Mouse (Mus musculus): ENCODE measurements around the gene Lmna.

The Lmna gene

GRCm38 (mm10) chr3:88501366-88502030 lies 8.3 kb downstream of the Lmna start:
- DNase-seq (ENCODE audit: low read depth in 1 of 2, low spot score in 2 of 2): no peak

GRCm38 (mm10) chr3:88500655-88501365 lies 8.9 kb downstream of the Lmna start:
- DNase-seq (ENCODE audit: low read depth in 1 of 2, low spot score in 2 of 2): no peak

- DNase-seq (ENCODE audit: low read depth in 1 of 2, low spot score in 2 of 2): no peak
Measured at GRCm38 (mm10) chr3:88500087-88500486, 9.7 kb downstream of the Lmna start.

DNA sequence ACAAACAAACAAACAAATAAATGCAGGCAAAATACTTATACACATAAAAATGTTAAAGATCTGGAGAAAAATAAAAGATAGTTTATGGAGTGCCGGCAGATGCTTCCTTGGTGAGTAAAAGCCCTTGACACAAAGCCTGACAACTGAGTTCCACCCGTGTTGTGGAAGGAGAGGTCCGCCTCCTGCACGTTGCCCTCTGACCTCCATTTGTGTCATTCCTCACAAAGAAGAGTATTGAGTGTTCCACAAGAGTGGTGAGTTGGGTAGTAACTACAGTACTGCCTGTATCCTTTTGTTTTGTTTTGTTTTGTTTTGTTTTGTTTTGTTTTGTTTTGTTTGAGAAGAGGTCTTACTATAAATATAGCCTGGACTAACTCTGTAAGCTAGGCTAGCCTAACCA lies 10.2 kb downstream of the Lmna start:
- DNase-seq (ENCODE audit: low read depth in 1 of 2, low spot score in 2 of 2): no peak

DNA sequence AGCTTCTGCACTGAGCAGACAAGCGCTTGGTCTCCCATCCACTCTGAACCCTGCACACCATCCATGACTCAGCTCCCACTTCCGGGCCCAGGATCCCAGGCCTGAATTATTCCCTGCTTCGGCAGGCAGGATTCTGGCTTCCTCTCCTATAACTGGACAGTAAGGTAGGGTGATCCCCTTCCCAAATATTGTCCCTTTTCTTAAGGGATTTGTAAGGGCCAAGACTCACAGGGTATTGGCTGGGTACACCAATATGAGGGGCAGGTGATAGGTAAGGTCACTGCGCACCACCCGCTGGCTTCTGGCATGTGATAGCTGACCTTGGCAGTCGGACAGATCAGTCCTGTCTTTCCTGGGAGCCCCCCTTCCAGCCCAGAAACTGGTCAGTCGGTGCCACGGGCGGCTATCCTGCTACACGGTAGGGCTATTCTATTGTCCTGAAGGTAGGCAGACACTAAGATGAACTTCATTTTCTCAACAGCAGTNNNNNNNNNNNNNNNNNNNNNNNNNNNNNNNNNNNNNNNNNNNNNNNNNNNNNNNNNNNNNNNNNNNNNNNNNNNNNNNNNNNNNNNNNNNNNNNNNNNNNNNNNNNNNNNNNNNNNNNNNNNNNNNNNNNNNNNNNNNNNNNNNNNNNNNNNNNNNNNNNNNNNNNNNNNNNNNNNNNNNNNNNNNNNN lies 13.9 kb downstream of the Lmna start:
- DNase-seq (ENCODE audit: low read depth in 1 of 2, low spot score in 2 of 2): no peak

- no peak for DNase-seq (ENCODE audit: low read depth in 1 of 2, low spot score in 2 of 2)
Measured at GRCm38 (mm10) chr3:88494836-88495628, 14.7 kb downstream of the Lmna start.

GRCm38 (mm10) chr3:88493706-88494582 lies 15.8 kb downstream of the Lmna start:
- no peak for DNase-seq (ENCODE audit: low read depth in 1 of 2, low spot score in 2 of 2)

DNA sequence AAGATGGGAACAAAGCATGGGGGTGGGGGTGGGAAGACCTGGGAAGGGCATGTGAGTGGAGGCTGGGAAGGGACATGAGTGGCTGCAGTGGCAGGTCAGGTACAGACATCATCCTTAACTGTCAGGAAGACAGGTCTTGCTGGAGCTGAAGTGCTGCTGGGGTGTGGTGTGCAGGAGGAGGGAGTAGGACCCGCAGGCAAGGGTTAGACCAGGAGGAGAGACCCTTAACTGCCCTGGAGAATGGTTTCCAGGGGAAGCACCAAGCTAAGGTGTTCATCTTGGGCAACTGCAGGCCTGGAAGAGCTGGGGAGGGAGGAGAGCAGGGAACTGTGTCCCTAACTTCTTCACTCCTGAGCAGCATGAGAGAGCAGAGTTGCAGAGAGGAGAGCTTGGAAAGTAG lies 22.4 kb downstream of the Lmna start:
- no peak for DNase-seq (ENCODE audit: low read depth in 1 of 2, low spot score in 2 of 2)

GRCm38 (mm10) chr3:88486887-88487286 lies 22.9 kb downstream of the Lmna start:
- no peak for DNase-seq (ENCODE audit: low read depth in 1 of 2, low spot score in 2 of 2)

- DNase-seq (ENCODE audit: low read depth in 1 of 2, low spot score in 2 of 2): no peak
Measured at GRCm38 (mm10) chr3:88486043-88486442, 23.7 kb downstream of the Lmna start.

DNA sequence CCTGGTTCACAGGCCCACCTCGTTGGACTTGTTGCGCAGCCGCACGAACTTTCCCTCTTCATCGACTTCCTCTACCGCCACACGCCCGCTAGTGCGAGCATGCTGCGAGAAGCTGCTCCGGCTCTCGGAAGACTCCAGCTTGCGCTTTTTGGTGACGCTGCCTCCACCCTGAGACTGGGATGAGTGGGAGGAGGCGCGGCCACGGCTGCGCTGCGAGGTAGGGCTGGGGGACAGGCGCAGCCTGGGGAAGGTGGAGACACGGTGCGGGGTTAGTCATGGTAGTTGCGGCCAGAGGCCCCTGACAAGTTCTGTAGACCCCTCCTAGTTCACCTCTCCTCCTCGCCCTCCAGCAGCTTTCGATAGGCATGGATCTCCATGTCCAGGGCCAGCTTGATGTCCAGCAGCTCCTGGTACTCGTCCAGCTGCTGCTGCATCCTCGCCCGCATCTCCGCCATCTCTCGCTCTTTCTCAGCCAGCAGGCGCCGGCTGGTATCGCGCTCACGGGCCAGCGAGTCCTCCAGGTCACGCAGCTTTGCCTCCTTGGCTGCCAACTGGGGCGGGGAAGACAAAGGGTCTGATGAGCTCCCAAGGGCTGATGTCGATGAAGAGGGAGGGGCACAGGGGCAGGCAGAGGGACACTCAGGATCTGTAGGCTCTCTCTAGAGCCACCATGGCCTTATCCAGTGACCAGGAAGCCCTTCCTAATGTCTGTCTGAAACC lies 25.0 kb downstream of the Lmna start:
- no peak for DNase-seq (ENCODE audit: low read depth in 1 of 2, low spot score in 2 of 2)

- DNase-seq (ENCODE audit: low read depth in 1 of 2, low spot score in 2 of 2): peak in 1 of 2 experiments; percentile 67
Measured at GRCm38 (mm10) chr3:88483621-88484020, 26.1 kb downstream of the Lmna start.

DNA sequence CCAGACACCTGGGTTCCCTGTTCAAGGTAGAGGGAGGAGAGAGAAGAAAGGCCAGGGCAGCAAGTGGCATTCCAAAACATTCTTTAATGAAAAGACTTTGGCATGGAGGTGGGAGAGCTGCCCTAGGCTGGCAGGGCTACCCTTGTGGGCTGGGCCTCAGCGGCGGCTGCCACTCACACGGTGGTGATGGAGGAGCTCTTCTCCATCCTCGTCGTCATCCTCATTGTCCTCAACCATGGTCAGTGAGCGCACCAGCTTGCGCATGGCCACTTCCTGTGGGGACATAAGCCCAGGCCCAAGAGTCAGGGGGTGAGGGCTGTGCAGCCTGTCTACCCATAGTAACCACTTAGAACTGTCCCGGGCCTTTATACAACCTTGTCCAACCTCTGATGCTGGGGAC lies 26.6 kb downstream of the Lmna start:
- no peak for DNase-seq (ENCODE audit: low read depth in 1 of 2, low spot score in 2 of 2)

DNA sequence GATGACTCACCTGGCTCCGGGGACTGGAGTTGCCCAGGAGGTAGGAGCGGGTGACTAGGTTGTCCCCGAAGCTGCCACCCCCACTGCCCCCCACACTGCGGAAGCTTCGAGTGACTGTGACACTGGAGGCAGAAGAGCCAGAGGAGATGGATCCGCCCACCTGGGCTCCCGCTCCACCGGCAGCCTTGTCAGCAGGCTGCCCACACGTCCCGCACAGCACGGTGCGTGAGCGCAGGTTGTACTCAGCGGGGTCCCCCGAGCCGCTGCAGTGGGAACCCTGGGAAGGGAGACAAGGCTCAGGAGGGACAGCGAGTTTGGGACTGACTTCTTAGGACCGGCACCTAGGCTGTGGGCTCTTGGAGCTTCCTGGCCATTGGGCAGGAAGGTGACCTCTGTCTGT lies 27.4 kb downstream of the Lmna start:
- no peak for DNase-seq (ENCODE audit: low read depth in 1 of 2, low spot score in 2 of 2)

DNA sequence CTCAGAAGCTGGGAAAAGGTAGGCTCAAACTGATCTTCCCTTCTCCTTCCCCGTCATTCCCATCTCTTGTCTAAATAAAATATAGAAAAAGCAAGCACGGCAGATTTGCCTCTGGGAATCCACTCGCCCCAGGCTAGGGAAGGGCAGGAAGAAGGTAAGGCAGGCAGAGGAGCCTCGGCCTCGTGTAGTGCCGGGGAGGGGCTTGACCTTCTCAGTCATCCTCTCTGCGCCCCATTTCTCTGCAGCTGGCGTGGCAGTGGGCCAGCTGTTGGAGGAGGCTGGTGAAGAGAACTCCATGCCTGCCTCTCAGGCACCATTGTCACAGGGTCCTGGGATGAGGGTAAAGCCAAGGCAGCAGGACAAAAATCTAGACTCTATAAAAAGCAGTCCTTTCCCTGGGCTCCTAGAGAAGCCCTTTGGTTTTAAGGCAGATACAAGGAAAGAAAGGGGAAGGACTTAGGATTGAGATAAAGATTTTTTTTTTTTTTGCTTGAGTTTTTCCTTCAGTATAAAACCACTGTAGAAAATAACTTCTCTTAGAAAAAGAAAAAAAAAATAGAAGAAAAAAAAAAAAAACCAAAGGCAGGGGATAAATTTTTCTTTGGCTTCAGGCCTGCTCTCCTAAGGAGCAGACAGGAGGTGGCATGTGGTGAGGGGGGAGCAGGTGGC lies 28.2 kb downstream of the Lmna start:
- no peak for DNase-seq (ENCODE audit: low read depth in 1 of 2, low spot score in 2 of 2)

DNA sequence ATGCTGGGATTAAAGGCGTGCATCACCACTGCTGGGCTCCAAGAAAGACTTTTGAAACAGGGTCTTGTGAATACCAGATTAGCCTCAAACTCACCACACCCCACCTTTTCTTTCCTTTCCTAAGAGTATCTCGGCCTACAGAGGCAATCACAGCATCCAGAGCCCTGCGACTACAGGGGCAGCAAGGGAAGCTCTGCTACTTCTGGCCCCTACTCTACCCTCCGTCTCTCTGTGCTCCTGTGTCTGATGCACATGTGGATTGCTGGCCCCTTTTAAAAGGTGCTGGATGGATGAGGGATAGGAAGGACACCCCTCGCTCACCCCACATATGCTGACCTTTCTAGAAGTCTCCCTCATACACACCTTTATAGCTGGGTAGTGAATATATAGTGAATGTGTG lies 29.1 kb downstream of the Lmna start:
- DNase-seq (ENCODE audit: low read depth in 1 of 2, low spot score in 2 of 2): no peak

GRCm38 (mm10) chr3:88479828-88480227 lies 29.9 kb downstream of the Lmna start:
- no peak for DNase-seq (ENCODE audit: low read depth in 1 of 2, low spot score in 2 of 2)

DNA sequence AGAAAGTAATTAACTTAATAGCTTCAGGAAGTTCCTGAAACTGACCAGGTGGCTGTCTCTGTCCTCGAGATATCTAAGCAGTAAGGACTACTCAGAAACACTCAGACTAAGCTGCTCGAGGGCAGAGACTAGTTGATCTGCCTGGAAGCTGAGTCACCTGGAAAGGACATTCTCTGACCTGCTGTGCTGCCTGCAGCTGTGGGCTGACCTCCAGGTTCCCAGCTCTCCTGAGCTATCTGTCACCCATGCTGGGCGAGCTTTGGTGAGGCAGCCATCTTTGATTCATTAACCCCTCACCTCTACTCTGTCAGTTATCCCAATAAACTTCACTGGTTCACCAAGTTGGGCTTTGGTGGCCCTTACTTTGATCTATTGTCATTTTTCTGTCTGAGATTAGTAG lies 30.6 kb downstream of the Lmna start:
- no peak for DNase-seq (ENCODE audit: low read depth in 1 of 2, low spot score in 2 of 2)

- peak in 1 of 2 experiments; percentile 65 for DNase-seq (ENCODE audit: low read depth in 1 of 2, low spot score in 2 of 2)
Measured at GRCm38 (mm10) chr3:88477735-88478134, 32.0 kb downstream of the Lmna start.
